Mouse (Mus musculus) MEL-GATA-1-ER (cell line): ENCODE data around the gene Ctbp1.
A peak's percentile ranks its signal among the peaks of the same experiment; 100 is the strongest.

Experiments
- DNase-seq: peaks from one replicate; pipeline ENCODE4 v3.0.0-alpha.2; 2012; ENCODE audit warnings: low read depth; ENCODE audit errors: extremely low read depth

The Ctbp1 gene

GRCm38 (mm10) chr5:33210515-33210914 is 64.3 kb downstream of the Ctbp1 start:
- no peak for DNase-seq

GRCm38 (mm10) chr5:33208533-33209245 is 66.1 kb downstream of the Ctbp1 start:
- DNase-seq = no peak

GRCm38 (mm10) chr5:33207136-33207535 is 67.7 kb downstream of the Ctbp1 start:
- no peak for DNase-seq

DNA sequence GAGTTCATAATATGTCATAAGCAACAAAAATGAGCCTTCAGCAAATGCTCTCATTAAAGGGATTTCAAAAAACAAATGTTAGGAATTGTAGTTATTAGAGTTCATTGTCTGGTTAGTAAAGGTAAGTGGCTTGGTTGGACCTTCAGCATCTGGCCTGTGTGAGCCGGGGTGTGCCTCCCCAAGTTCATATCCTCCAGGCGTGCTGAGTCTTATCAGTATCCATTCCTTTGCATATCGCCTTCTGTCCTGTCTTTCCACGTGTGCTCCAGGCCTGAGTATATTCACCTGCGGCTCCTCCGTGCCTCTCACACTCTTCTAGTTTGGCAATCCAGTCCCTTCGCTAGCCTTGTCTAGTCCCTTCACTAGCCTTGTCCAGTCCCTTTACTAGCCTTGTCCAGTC is 68.5 kb downstream of the Ctbp1 start:
- no peak for DNase-seq

GRCm38 (mm10) chr5:33204284-33204683 is 70.5 kb downstream of the Ctbp1 start:
- no peak for DNase-seq

- DNase-seq = peak; percentile 88
Measured at GRCm38 (mm10) chr5:33203691-33204242, 71.0 kb downstream of the Ctbp1 start.

DNA sequence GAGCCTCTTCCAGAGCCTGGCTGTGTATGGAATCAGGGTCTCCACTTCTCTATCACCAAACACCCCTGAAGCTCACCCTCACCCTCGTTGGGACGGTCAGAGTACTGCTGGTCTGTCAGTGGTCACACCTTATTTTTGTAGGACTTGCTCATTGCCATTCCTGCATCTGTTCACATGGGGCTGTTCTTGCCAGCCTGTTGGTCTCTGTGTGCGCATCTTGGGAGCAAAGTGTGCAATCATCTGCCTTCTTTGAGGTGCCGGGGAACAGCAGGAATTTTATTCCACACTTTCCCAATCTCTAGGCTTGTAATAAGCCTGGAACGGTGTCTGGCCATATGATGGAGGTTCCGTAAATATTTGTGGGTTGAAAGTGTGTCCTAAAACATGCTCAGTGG is 71.6 kb downstream of the Ctbp1 start:
- DNase-seq = no peak

- no peak for DNase-seq
Measured at GRCm38 (mm10) chr5:33202516-33203170, 72.2 kb downstream of the Ctbp1 start.

DNA sequence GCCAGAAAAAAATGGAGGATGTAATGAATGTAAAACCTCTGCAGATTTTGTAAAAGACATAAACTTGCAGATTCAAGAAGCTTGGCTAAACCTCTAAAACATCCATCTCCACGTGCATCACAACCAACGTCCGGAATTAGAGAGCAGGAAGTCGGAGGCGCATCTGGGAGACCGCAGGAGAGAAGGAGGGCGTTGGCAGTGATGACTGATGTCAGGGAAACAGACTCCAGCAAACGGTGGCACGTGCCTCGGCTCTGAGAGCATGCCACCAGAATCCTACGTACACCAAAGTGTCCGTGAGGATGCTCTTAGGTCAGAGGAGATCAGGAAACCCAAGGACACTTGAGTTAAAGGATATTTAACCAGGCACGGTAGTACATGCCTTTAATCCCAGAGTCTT is 73.1 kb downstream of the Ctbp1 start:
- DNase-seq = no peak

GRCm38 (mm10) chr5:33200071-33200470 is 74.7 kb downstream of the Ctbp1 start:
- no peak for DNase-seq
